Mouse (Mus musculus) kidney, postnatal 0 days (tissue): ENCODE results near the gene Mrps35. TPM values are rescaled to one million over a fixed set of nuclear protein-coding genes. Genes with fewer than 3 reads are reported as not detected.

ENCODE experiments used
- ATAC-seq: fragments of 200-750 bp; cut with Nextera tagmentation; replicated peaks from 2 replicates; pipeline ENCODE4 v1.8.0; 2017; ENCODE audit warnings: low read depth, moderate number of reproducible peaks, moderate TSS enrichment, moderate library complexity; ENCODE audit not compliant: low FRiP score
- DNase-seq: peaks from one replicate; pipeline ENCODE4 v3.0.0-alpha.2; 2016; ENCODE audit warnings: low spot score
- H3K27ac ChIP-seq: fragments of 300-500 bp; sonication (generic); 2 replicates; pipeline ENCODE4 v1.5.1; 2014; ENCODE audit warnings: mild to moderate bottlenecking
- H3K27me3 ChIP-seq: fragments of 300-500 bp; sonication (generic); 2 replicates; pipeline ENCODE4 v1.6.1; 2014; ENCODE audit warnings: low read length, mixed read lengths; ENCODE audit not compliant: insufficient read depth
- H3K36me3 ChIP-seq: fragments of 300-500 bp; sonication (generic); 2 replicates; pipeline ENCODE4 v1.6.1; 2014; ENCODE audit warnings: low read length, mixed read lengths; ENCODE audit not compliant: insufficient read depth
- H3K4me1 ChIP-seq: fragments of 300-500 bp; sonication (generic); replicated peaks from 2 replicates; pipeline ENCODE4 v1.6.1; 2014; ENCODE audit warnings: antibody characterized with exemption, low read length, mixed read lengths; ENCODE audit not compliant: insufficient read depth
- H3K4me2 ChIP-seq: fragments of 300-500 bp; sonication (generic); 2 replicates; pipeline ENCODE4 v1.6.1; 2014; ENCODE audit warnings: mild to moderate bottlenecking, low read length, moderate library complexity, mixed read lengths
- H3K4me3 ChIP-seq: fragments of 300-500 bp; sonication (generic); replicated peaks from 2 replicates; pipeline ENCODE4 v1.5.1; 2014; ENCODE audit warnings: low read depth, low read length
- H3K9ac ChIP-seq: fragments of 300-500 bp; sonication (generic); 2 replicates; pipeline ENCODE4 v1.6.1; 2014; ENCODE audit warnings: low read depth, low read length
- H3K9me3 ChIP-seq: fragments of 300-500 bp; sonication (generic); replicated peaks from 2 replicates; pipeline ENCODE4 v1.6.1; 2016; ENCODE audit warnings: low read length, inconsistent platforms, mixed read lengths
- CTCF ChIP-seq: IDR thresholded peaks from 2 replicates; pipeline ENCODE4 v1.5.1; 2016; ENCODE audit warnings: antibody characterized with exemption, low read depth, mild to moderate bottlenecking, moderate library complexity
- WGBS: fragments of 180-500 bp; shearing (Covaris S2); extraction: QIAGEN DNeasy Blood & Tissue Kit; methylation state at CpG from one replicate; pipeline ENCODE4 v1.1.7; 2014; 5-methylcytosine and 5-hydroxymethylcytosine counted together
- polyA plus RNA-seq: library from polyadenylated mRNA; unstranded; fragments of >200 nt; fragmentation: Nextera tagmentation; extraction: Ambion mirVana; gene quantifications from 2 replicates; pipeline ENCODE4 v1.2.1, GENCODE M21; 2015

Mrps35 gene
- polyA plus RNA-seq, 1 experiment from 2014 or later, result 139 TPM

DNA sequence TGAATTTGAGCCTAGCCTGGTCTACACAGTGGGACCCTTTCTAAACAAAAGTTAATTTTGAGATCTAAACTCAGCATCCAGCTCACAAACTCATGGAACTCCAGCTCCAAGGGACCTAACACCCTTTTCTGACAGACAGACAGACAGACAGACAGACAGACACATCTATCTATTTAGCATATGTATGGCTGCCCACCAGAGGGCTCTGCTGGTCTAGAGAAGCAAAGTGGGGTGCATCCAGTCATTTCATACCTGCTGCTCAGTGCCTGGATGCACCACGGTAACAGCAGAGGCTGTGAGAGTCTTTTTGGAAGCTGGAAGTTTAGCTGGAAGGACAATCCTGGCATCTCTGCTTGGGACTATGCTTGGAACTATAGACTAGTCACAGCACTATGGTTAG lies 29.0 kb upstream of the Mrps35 start:
- H3K4me3 ChIP-seq, result no peak overlapping the region
- no peak for ATAC-seq
- H3K9ac ChIP-seq, result no peak overlapping the region
- no peak for DNase-seq
- WGBS, result 86% methylated on average over 1 of the region's 1 CpGs
- peak; percentile 27; the same call in 1 of the 2 replicates for TF ChIP-seq CTCF
- H3K27ac ChIP-seq, result no peak overlapping the region
- no peaks in the 10 kb centered on the region for H3K4me1 ChIP-seq
- no peak overlapping the region for H3K4me2 ChIP-seq
- peaks cover 26% of the 10 kb centered on the region for H3K36me3 ChIP-seq
- H3K9me3 ChIP-seq, result no peaks in the 10 kb centered on the region
- H3K27me3 ChIP-seq, result no peaks in the 10 kb centered on the region

GRCm38 (mm10) chr6:147017906-147018305 lies 24.7 kb upstream of the Mrps35 start:
- Histone ChIP-seq H3K9ac (no peak overlapping the region), H3K36me3 (peaks cover 40% of the 10 kb centered on the region), H3K27ac (no peak overlapping the region), H3K4me1 (no peaks in the 10 kb centered on the region), H3K27me3 (no peaks in the 10 kb centered on the region), H3K4me3 (no peak overlapping the region), H3K4me2 (no peak overlapping the region), H3K9me3 (no peaks in the 10 kb centered on the region)
- no peak for TF ChIP-seq CTCF
- ATAC-seq (no peak), DNase-seq (no peak)
- 77% methylated on average over 4 of the region's 4 CpGs for WGBS

DNA sequence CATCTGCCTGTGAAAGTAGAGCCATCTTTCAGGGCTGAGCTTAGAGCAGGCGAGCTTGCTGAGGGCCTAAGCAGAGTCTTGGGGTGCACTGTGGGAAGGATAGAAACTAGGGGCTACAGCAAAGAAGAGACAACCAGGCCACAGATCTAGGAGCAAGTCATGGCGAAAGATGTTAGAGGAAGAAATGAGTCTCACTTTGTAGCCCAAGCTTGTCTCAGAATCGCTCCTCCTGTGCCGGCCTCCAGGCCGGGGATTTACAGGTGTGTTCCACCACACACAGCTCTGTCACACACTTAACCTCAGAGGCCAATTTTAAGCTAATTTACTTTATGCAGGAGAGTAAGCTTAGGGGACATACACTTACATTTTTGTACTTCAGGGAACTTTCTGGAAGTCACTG lies 24.2 kb upstream of the Mrps35 start:
- no peak overlapping the region for H3K4me3 ChIP-seq
- no peaks in the 10 kb centered on the region for H3K4me1 ChIP-seq
- no peak overlapping the region for H3K27ac ChIP-seq
- H3K27me3 ChIP-seq, result no peaks in the 10 kb centered on the region
- 89% methylated on average over 5 of the region's 5 CpGs for WGBS
- no peak overlapping the region for H3K4me2 ChIP-seq
- no peaks in the 10 kb centered on the region for H3K9me3 ChIP-seq
- no peak for DNase-seq
- peaks cover 42% of the 10 kb centered on the region for H3K36me3 ChIP-seq
- TF ChIP-seq CTCF, result no peak
- H3K9ac ChIP-seq, result no peak overlapping the region
- ATAC-seq, result no peak

DNA sequence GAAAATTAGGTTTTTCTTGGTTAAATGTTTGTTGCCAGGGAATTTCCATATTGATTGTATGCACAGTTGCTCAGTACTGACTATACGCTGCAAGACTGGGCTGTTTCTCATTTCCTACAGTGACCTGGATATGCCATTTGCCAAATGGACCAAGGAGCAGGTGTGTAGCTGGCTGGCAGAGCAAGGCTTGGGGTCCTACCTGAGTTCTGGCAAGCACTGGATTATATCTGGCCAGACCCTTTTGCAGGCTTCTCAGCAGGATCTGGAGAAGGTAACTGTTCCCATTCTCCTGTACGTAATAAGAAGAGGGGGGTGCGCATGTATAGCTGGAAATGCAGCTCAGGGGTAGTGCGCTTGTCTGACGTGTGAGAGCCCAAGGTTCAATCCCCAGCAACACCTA lies 21.4 kb upstream of the Mrps35 start:
- no peak overlapping the region for H3K9ac ChIP-seq
- ATAC-seq (no peak), DNase-seq (no peak)
- TF ChIP-seq CTCF, result no peak
- H3K4me1 ChIP-seq, result no peaks in the 10 kb centered on the region
- no peak overlapping the region for H3K4me2 ChIP-seq
- H3K9me3 ChIP-seq, result no peaks in the 10 kb centered on the region
- 98% methylated on average over 5 of the region's 5 CpGs for WGBS
- peaks cover 35% of the 10 kb centered on the region for H3K36me3 ChIP-seq
- H3K27me3 ChIP-seq, result no peaks in the 10 kb centered on the region
- no peak overlapping the region for H3K27ac ChIP-seq
- no peak overlapping the region for H3K4me3 ChIP-seq

DNA sequence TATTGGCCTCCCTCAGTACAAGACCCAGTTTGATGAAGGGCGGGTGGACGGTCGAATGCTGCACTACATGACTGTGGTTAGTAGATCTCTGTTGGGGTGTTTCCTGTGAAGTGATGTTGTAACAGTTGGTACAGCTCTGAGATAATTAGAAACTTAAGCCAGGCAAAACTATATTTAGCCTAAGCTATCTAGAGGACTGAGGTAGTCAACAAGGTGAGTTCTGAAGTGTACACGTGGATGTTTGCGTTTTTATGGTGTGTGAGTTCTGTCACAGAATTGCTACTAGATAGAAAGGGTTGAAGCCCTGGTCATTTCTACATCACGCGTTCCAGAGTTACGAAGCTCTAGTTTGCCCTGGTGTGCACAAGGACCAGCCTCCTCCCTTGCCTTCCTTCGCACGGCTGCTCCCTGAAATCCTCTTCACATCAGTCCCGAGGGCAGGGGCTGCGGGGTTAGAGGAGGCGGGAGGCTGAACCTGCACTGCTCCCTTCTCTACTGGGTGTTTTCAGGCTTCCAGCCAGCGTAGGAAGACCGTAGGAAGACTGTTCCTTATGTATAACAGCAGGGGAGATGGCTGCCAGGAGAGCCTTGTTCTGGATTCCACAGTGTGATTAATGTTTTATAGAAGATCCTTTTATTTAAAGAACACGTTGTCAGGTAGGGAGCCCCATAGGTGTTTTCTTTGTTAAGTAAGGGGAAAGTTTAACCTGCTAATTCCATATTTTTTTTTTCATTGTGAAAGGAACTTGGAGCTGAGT lies 20.0 kb upstream of the Mrps35 start:
- no peak for TF ChIP-seq CTCF
- Histone ChIP-seq H3K4me3 (no peak overlapping the region), H3K27ac (no peak overlapping the region), H3K4me2 (no peak overlapping the region), H3K4me1 (no peaks in the 10 kb centered on the region), H3K27me3 (no peaks in the 10 kb centered on the region), H3K9me3 (no peaks in the 10 kb centered on the region), H3K9ac (no peak overlapping the region), H3K36me3 (peaks cover 36% of the 10 kb centered on the region)
- no peak for DNase-seq
- 86% methylated on average over 16 of the region's 16 CpGs for WGBS
- no peak for ATAC-seq

DNA sequence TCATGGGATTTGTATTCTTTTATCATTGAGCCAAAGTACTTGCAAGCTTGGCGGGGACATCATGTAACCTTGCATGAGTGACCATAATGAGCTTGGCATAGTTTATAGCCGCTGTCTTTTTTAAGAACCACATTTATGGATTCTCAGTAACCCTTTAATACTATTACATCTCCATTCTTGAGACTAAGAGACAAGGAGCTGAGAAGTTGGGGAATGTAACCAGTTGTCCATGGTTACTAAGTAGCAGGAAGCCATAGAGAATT lies 19.5 kb upstream of the Mrps35 start:
- no peak overlapping the region for H3K9ac ChIP-seq
- no peak overlapping the region for H3K27ac ChIP-seq
- H3K27me3 ChIP-seq, result no peaks in the 10 kb centered on the region
- 79% methylated on average over 2 of the region's 2 CpGs for WGBS
- ATAC-seq (no peak), DNase-seq (no peak)
- TF ChIP-seq CTCF, result no peak
- peaks cover 39% of the 10 kb centered on the region for H3K36me3 ChIP-seq
- H3K4me3 ChIP-seq, result no peak overlapping the region
- no peaks in the 10 kb centered on the region for H3K9me3 ChIP-seq
- no peaks in the 10 kb centered on the region for H3K4me1 ChIP-seq
- no peak overlapping the region for H3K4me2 ChIP-seq

GRCm38 (mm10) chr6:147023568-147023967 lies 19.0 kb upstream of the Mrps35 start:
- H3K4me2 ChIP-seq, result no peak overlapping the region
- ATAC-seq, result no peak
- H3K27ac ChIP-seq, result no peak overlapping the region
- H3K36me3 ChIP-seq, result peaks cover 44% of the 10 kb centered on the region
- no peaks in the 10 kb centered on the region for H3K27me3 ChIP-seq
- TF ChIP-seq CTCF, result no peak
- no peak overlapping the region for H3K9ac ChIP-seq
- no peaks in the 10 kb centered on the region for H3K9me3 ChIP-seq
- no peak overlapping the region for H3K4me3 ChIP-seq
- no peak for DNase-seq
- no peaks in the 10 kb centered on the region for H3K4me1 ChIP-seq
